Comparison of ENCODE assay signal across 26 mouse cellular contexts in genomic region chr2:164754800-164755199, GRCm38 (mm10). TPM values are rescaled to one million over a fixed set of nuclear protein-coding genes. Genes with fewer than 3 reads are reported as not detected.
A peak's percentile ranks its signal among the peaks of the same experiment; 100 is the strongest.
DNase-seq lines count a peak whose midpoint lies in the region; ATAC-seq and TF ChIP-seq lines count a peak whose summit lies in the region.
"Had no signal": no experiment of that assay in that cellular context is flagged by ENCODE, and none has a peak within 500 bp of the region (broad histone marks: within the 10 kb centered on the region; RNA-seq: fewer than 3 reads in every experiment).

No protein-coding gene starts in this region.

- no peak overlapping the region for H3K9ac ChIP-seq in liver, embryonic 12.5 days
- H3K9ac ChIP-seq in liver, embryonic 11.5 days (ENCODE audit: low read depth, low read length) = no peak overlapping the region
- peak overlapping the region; percentile 15; the same call in 1 of the 2 replicates for H3K9ac ChIP-seq in heart, postnatal 0 days (replicated peaks; ENCODE audit: low read depth, low read length)
- H3K9ac ChIP-seq: forebrain, postnatal 0 days; hindbrain, embryonic 12.5 days; midbrain, embryonic 12.5 days; neural tube, embryonic 12.5 days had no signal

- DNase-seq in cerebellum, adult 9-10 months = peak; percentile 3
- no peak for DNase-seq in cerebellum, postnatal 25 days
- no peak for DNase-seq in liver, embryonic 11.5 days (ENCODE audit: low spot score)
- DNase-seq in heart, postnatal 0 days (ENCODE audit: low spot score) = peak; percentile 91
- DNase-seq in skeletal muscle tissue, adult 2 months (ENCODE audit: low read depth, low spot score) = peak; percentile 88
- DNase-seq in adrenal gland, postnatal 36 days = no peak
- DNase-seq in lung, postnatal 10 days = no peak
- DNase-seq: adrenal gland, postnatal 10 days; cerebellum, adult 11 months; cerebellum, postnatal 14 days; forebrain, postnatal 0 days; kidney, adult 18-20 months; thymus, postnatal 36 days had no signal

- H3K9me3 ChIP-seq in liver, embryonic 12.5 days (replicated peaks) = no peaks in the 10 kb centered on the region
- no peaks in the 10 kb centered on the region for H3K9me3 ChIP-seq in liver, embryonic 11.5 days (ENCODE audit: control insufficient read depth, low read length)
- no peaks in the 10 kb centered on the region for H3K9me3 ChIP-seq in heart, postnatal 0 days (replicated peaks; ENCODE audit: control insufficient read depth, low read length)
- H3K9me3 ChIP-seq: forebrain, embryonic 10.5 days; hindbrain, embryonic 12.5 days; midbrain, embryonic 12.5 days; neural tube, embryonic 12.5 days had no signal

- H3K36me3 ChIP-seq in liver, embryonic 12.5 days = peaks cover 100% of the 10 kb centered on the region
- peaks cover 49% of the 10 kb centered on the region for H3K36me3 ChIP-seq in liver, embryonic 11.5 days (ENCODE audit: control insufficient read depth, insufficient read depth, low read length)
- peaks cover 93% of the 10 kb centered on the region for H3K36me3 ChIP-seq in heart, postnatal 0 days (replicated peaks; ENCODE audit: control insufficient read depth, insufficient read depth, low read length)

- no peak for TF ChIP-seq EP300 in heart, postnatal 0 days (IDR thresholded peaks at IDR 0.05; ENCODE audit: low read depth)

- peak overlapping the region; percentile 46 for H3K27ac ChIP-seq in liver, embryonic 12.5 days
- H3K27ac ChIP-seq in liver, embryonic 11.5 days (ENCODE audit: low read depth, low read length) = no peak overlapping the region
- H3K27ac ChIP-seq in heart, postnatal 0 days (ENCODE audit: low read depth) = peak overlapping the region; percentile 90
- H3K27ac ChIP-seq: forebrain, embryonic 10.5 days; hindbrain, embryonic 12.5 days; kidney, postnatal 0 days; midbrain, embryonic 12.5 days; neural tube, embryonic 12.5 days had no signal

- WGBS in liver, embryonic 12.5 days (ENCODE audit: insufficient replicate concordance) = 84% methylated on average over 2 of the region's 2 CpGs
- 89% methylated on average over 2 of the region's 2 CpGs for WGBS in liver, embryonic 11.5 days
- WGBS in heart, postnatal 0 days = 35% methylated on average over 2 of the region's 2 CpGs

- no peak overlapping the region for H3K4me3 ChIP-seq in liver, embryonic 12.5 days
- no peak overlapping the region for H3K4me3 ChIP-seq in liver, embryonic 11.5 days (ENCODE audit: low read depth, low read length)
- H3K4me3 ChIP-seq in heart, postnatal 0 days (ENCODE audit: low read depth, low read length) = no peak overlapping the region
- H3K4me3 ChIP-seq: forebrain, embryonic 10.5 days; hindbrain, embryonic 12.5 days; midbrain, embryonic 12.5 days; neural tube, embryonic 12.5 days had no signal

- H3K27me3 ChIP-seq in liver, embryonic 12.5 days (replicated peaks) = no peaks in the 10 kb centered on the region
- H3K27me3 ChIP-seq in liver, embryonic 11.5 days (replicated peaks; ENCODE audit: control insufficient read depth, insufficient read depth, low read length) = no peaks in the 10 kb centered on the region
- no peaks in the 10 kb centered on the region for H3K27me3 ChIP-seq in heart, postnatal 0 days (ENCODE audit: control insufficient read depth, insufficient read depth, low read length)
- H3K27me3 ChIP-seq: hindbrain, embryonic 12.5 days; midbrain, embryonic 12.5 days; neural tube, embryonic 12.5 days; Patski had no signal

- H3K4me1 ChIP-seq in liver, embryonic 12.5 days = peaks cover 30% of the 10 kb centered on the region
- peaks cover 12% of the 10 kb centered on the region for H3K4me1 ChIP-seq in liver, embryonic 11.5 days (replicated peaks; ENCODE audit: control insufficient read depth, insufficient read depth, low read length)
- H3K4me1 ChIP-seq in heart, postnatal 0 days (ENCODE audit: control insufficient read depth, insufficient read depth) = peaks cover 10% of the 10 kb centered on the region; the same call in 1 of the 2 replicates
- H3K4me1 ChIP-seq: forebrain, embryonic 10.5 days; hindbrain, embryonic 12.5 days; midbrain, embryonic 12.5 days; neural tube, embryonic 12.5 days had no signal

- TF ChIP-seq CTCF in heart, postnatal 0 days (IDR thresholded peaks at IDR 0.05; ENCODE audit: low read depth) = no peak

- no peak for ATAC-seq in liver, embryonic 12.5 days
- no peak for ATAC-seq in liver, embryonic 11.5 days (replicated peaks; ENCODE audit: low FRiP score)
- ATAC-seq in heart, postnatal 0 days (ENCODE audit: insufficient read depth, low read depth) = peak; percentile 93
- ATAC-seq: CD4-positive, CD25-positive, alpha-beta regulatory T cell, adult 4 months; forebrain, postnatal 0 days; Patski had no signal

- H3K4me2 ChIP-seq in liver, embryonic 12.5 days = no peak overlapping the region
- H3K4me2 ChIP-seq in liver, embryonic 11.5 days = no peak overlapping the region
- no peak overlapping the region for H3K4me2 ChIP-seq in heart, postnatal 0 days (ENCODE audit: low read depth, low read length)
- H3K4me2 ChIP-seq: hindbrain, embryonic 12.5 days; midbrain, embryonic 12.5 days; neural tube, embryonic 12.5 days had no signal

RNA-seq across cellular contexts. Expression of gene Dnttip1, which starts 9.0 kb away (rescaled TPM):
- 56.9 and 61.0 TPM in 2 replicates for polyA plus RNA-seq in liver, embryonic 12.5 days (2016; fragmentation: Nextera tagmentation; extraction: Ambion mirVana)
- polyA plus RNA-seq in liver, embryonic 11.5 days (2014; fragmentation: Nextera tagmentation; extraction: Ambion mirVana) = 50.3 and 50.5 TPM in 2 replicates
- total RNA-seq in heart, postnatal 0 days (2014; rRNA removed; ENCODE audit: low replicate concordance) = 8.9 and 19.1 TPM in 2 replicates
- 42.8 and 43.3 TPM in 2 replicates for polyA plus RNA-seq in heart, postnatal 0 days (2015; fragmentation: Nextera tagmentation; extraction: Ambion mirVana)
- 10 to 100 TPM; 39.8 to 44.2 TPM for total RNA-seq in adrenal gland, postnatal 36 days (2021)

RNA-seq across cellular contexts. Expression of gene Wfdc3, which starts 9.1 kb away (rescaled TPM):
- polyA plus RNA-seq in liver, embryonic 12.5 days (2016; fragmentation: Nextera tagmentation; extraction: Ambion mirVana) = 0.48 and 0.93 TPM in 2 replicates
- polyA plus RNA-seq in liver, embryonic 11.5 days (2014; fragmentation: Nextera tagmentation; extraction: Ambion mirVana) = 0.18 and 0.38 TPM in 2 replicates
- total RNA-seq in heart, postnatal 0 days (2014; rRNA removed; ENCODE audit: low replicate concordance) = not detected in 2 replicates
- 0.46 and 0.51 TPM in 2 replicates for polyA plus RNA-seq in heart, postnatal 0 days (2015; fragmentation: Nextera tagmentation; extraction: Ambion mirVana)
- under 1 TPM; 0.26 to 0.36 TPM for total RNA-seq in adrenal gland, postnatal 36 days (2021)
- total RNA-seq: gastrocnemius, adult 8-10 months had no signal
- polyA plus RNA-seq: CD4-positive, CD25-positive, alpha-beta regulatory T cell, adult 4 months had no signal

RNA-seq across cellular contexts. Expression of gene Ube2c, which starts 14.9 kb away (rescaled TPM):
- 669 and 687 TPM in 2 replicates for polyA plus RNA-seq in liver, embryonic 12.5 days (2016; fragmentation: Nextera tagmentation; extraction: Ambion mirVana)
- 482 and 522 TPM in 2 replicates for polyA plus RNA-seq in liver, embryonic 11.5 days (2014; fragmentation: Nextera tagmentation; extraction: Ambion mirVana)
- 175 and 320 TPM in 2 replicates for total RNA-seq in heart, postnatal 0 days (2014; rRNA removed; ENCODE audit: low replicate concordance)
- polyA plus RNA-seq in heart, postnatal 0 days (2015; fragmentation: Nextera tagmentation; extraction: Ambion mirVana) = 116 and 117 TPM in 2 replicates
- total RNA-seq in adrenal gland, postnatal 36 days (2021) = 10 to 100 TPM in 1 of 2 experiments, 1 to 10 TPM in 1; 7.0 to 10.4 TPM

RNA-seq across cellular contexts. Expression of gene Tnnc2, which starts 25.0 kb away (rescaled TPM):
- 0.66 and 1.8 TPM in 2 replicates for polyA plus RNA-seq in liver, embryonic 12.5 days (2016; fragmentation: Nextera tagmentation; extraction: Ambion mirVana)
- polyA plus RNA-seq in liver, embryonic 11.5 days (2014; fragmentation: Nextera tagmentation; extraction: Ambion mirVana) = 0.47 and 1.1 TPM in 2 replicates
- total RNA-seq in heart, postnatal 0 days (2014; rRNA removed; ENCODE audit: low replicate concordance) = 4.9 and 5.0 TPM in 2 replicates
- 0.18 and 0.25 TPM in 2 replicates for polyA plus RNA-seq in heart, postnatal 0 days (2015; fragmentation: Nextera tagmentation; extraction: Ambion mirVana)
- under 1 TPM in 1 of 2 experiments, not detected in 1; 0.53 TPM for total RNA-seq in adrenal gland, postnatal 36 days (2021)
- total RNA-seq: layer of hippocampus, postnatal 25 days; left cerebral cortex, postnatal 25 days; megakaryocyte progenitor cell, adult 5-6 weeks had no signal
- polyA plus RNA-seq: CD4-positive, CD25-positive, alpha-beta regulatory T cell, adult 4 months; forebrain, embryonic 10.5 days; spleen, adult 2 months had no signal

RNA-seq across cellular contexts. Expression of gene Snx21, which starts 30.8 kb away (rescaled TPM):
- 5.5 TPM in 2 replicates for polyA plus RNA-seq in liver, embryonic 12.5 days (2016; fragmentation: Nextera tagmentation; extraction: Ambion mirVana)
- polyA plus RNA-seq in liver, embryonic 11.5 days (2014; fragmentation: Nextera tagmentation; extraction: Ambion mirVana) = 8.3 and 8.4 TPM in 2 replicates
- total RNA-seq in heart, postnatal 0 days (2014; rRNA removed; ENCODE audit: low replicate concordance) = 46.4 and 98.1 TPM in 2 replicates
- 29.8 and 30.8 TPM in 2 replicates for polyA plus RNA-seq in heart, postnatal 0 days (2015; fragmentation: Nextera tagmentation; extraction: Ambion mirVana)
- total RNA-seq in adrenal gland, postnatal 36 days (2021) = 10 to 100 TPM; 29.2 to 35.3 TPM

Comparison
In these comparisons a context has a peak if more than half of its experiments do, and no peak if none do; other contexts are left out.
1. DNase-seq: peak in cerebellum, adult 9-10 months (single experiment), heart, postnatal 0 days (single experiment) and skeletal muscle tissue, adult 2 months (single experiment); none in cerebellum, postnatal 25 days (0 of 2), liver, embryonic 11.5 days (single experiment), adrenal gland, postnatal 36 days (0 of 2) and lung, postnatal 10 days (single experiment).